Mouse (Mus musculus) neural tube, embryonic 12.5 days (tissue): ENCODE data around the gene Glyr1. TPM values are rescaled to one million over a fixed set of nuclear protein-coding genes. Genes with fewer than 3 reads are reported as not detected.

ENCODE experiments used
- ATAC-seq: fragments of 200-750 bp; cut with Nextera tagmentation; 2 replicates; pipeline ENCODE4 v1.8.0; 2017; ENCODE audit warnings: low read depth, mild to moderate bottlenecking, moderate TSS enrichment, moderate library complexity; ENCODE audit not compliant: low FRiP score
- H3K27ac ChIP-seq: fragments of 300-500 bp; sonication (generic); 2 replicates; pipeline ENCODE4 v1.5.1; 2016
- H3K27me3 ChIP-seq: fragments of 300-500 bp; sonication (generic); replicated peaks from 2 replicates; pipeline ENCODE4 v1.6.1; 2016; ENCODE audit warnings: mild to moderate bottlenecking
- H3K36me3 ChIP-seq: fragments of 300-500 bp; sonication (generic); 2 replicates; pipeline ENCODE4 v1.6.1; 2016; ENCODE audit warnings: mild to moderate bottlenecking
- H3K4me1 ChIP-seq: fragments of 300-500 bp; sonication (generic); 2 replicates; pipeline ENCODE4 v1.6.1; 2016
- H3K4me2 ChIP-seq: fragments of 300-500 bp; sonication (generic); replicated peaks from 2 replicates; pipeline ENCODE4 v1.6.1; 2016; ENCODE audit warnings: mild to moderate bottlenecking
- H3K4me3 ChIP-seq: fragments of 300-500 bp; sonication (generic); 2 replicates; pipeline ENCODE4 v1.5.1; 2016
- H3K9ac ChIP-seq: fragments of 300-500 bp; sonication (generic); 2 replicates; pipeline ENCODE4 v1.6.1; 2016; ENCODE audit warnings: mild to moderate bottlenecking
- H3K9me3 ChIP-seq: fragments of 300-500 bp; sonication (generic); 2 replicates; pipeline ENCODE4 v1.6.1; 2016; ENCODE audit warnings: mild to moderate bottlenecking
- WGBS: fragments of 180-500 bp; shearing (Covaris S2); methylation state at CpG from one replicate; pipeline ENCODE4 v1.1.7; 2016; 5-methylcytosine and 5-hydroxymethylcytosine counted together
- polyA plus RNA-seq: library from polyadenylated mRNA; unstranded; fragments of >200 nt; fragmentation: Nextera tagmentation; extraction: Ambion mirVana; gene quantifications from 2 replicates; pipeline ENCODE4 v1.2.1, GENCODE M21; 2016

Gene Glyr1
- polyA plus RNA-seq, 1 experiment from 2014 or later: 234 TPM

DNA sequence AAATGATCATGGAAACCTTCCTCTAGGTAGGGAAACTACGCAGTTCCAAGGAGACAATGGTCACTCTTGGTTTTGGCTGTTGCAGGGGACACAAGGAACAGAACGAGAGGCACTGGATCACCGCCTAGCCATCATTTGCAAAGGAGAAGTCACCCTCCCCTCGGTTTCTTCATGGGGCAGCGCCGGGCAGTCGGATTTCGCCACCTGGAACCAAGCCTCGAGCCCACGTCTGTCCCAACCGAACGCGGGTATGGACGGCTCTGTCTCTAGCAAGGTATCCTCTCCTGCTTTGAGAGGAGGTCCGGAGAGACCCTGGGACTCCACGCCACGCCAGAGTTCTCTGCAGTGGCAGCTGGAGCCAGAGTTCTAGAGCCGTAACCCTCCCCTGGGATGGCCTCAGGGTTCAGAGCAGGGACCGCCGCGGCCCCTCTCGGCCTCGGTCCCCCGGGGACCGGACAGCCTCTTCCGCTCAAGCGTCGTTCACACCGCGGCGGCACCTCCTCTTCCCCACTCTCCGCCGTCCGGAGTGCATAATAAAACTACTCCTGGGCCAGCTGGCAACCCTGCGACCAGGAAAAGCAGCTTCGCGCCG is 385 bp downstream of the Glyr1 start:
- WGBS: under 1% methylated on average over 38 of the region's 38 CpGs

DNA sequence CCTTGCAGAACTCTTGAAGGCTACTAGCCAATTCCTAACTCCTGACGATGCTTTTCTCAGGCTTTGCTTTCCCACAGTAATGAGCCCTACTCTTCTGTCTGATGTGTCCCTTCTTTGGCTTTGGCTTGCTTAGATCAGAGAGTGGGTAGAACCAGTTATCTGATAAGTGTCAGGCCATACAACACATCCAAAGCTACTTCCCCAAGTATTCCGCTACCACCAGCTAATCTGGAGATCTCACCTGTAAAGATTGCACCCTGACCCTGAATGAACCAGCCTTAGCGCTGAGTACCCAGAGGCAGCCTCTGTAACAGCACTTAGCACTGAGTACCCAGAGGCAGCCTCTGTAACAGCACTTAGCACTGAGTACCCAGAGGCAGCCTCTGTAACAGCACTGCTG is 4.3 kb downstream of the Glyr1 start:
- Histone ChIP-seq H3K4me2 (no peak overlapping the region), H3K9ac (no peak overlapping the region), H3K27me3 (no peaks in the 10 kb centered on the region), H3K4me1 (peaks cover 16% of the 10 kb centered on the region), H3K36me3 (peaks cover 69% of the 10 kb centered on the region), H3K27ac (no peak overlapping the region), H3K9me3 (no peaks in the 10 kb centered on the region), H3K4me3 (no peak overlapping the region)
- no peak for ATAC-seq
- WGBS: 98% methylated on average over 3 of the region's 3 CpGs

More for the DNA sequence above, 385 bp downstream of the Glyr1 start:
- Histone ChIP-seq H3K9ac (peak overlapping the region; percentile 92), H3K4me1 (peaks cover 21% of the 10 kb centered on the region), H3K9me3 (no peaks in the 10 kb centered on the region), H3K4me3 (peak overlapping the region; percentile 97), H3K4me2 (peak overlapping the region; percentile 88), H3K27me3 (no peaks in the 10 kb centered on the region), H3K27ac (peak overlapping the region; percentile 86), H3K36me3 (peaks cover 40% of the 10 kb centered on the region)
- ATAC-seq: peak; percentile 54

- no peak overlapping the region for H3K27ac ChIP-seq
- WGBS: 83% methylated on average over 5 of the region's 5 CpGs
These were observed 12.9 kb downstream of the Glyr1 start for GRCm38 (mm10) chr16:5036649-5037234.

DNA sequence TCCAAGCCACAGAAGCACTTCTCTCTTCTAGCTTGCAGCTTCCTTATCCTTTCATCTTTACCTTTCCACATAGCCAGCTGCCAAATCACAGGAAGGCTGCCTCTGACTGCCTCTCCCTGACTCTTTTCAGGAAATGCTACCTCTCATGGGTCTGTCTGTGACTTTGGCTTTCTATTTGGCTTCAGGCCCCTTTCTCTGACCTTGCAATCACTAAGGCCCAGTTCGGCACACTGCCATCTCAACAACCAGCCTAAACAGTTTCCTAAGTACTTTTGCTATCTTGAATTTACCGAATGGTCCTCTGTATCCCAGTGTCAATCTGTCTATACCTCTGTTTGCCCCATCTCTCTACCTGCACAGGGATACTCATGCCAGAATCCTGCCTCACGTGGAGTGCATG is 14.1 kb downstream of the Glyr1 start:
- H3K27ac ChIP-seq: no peak overlapping the region
- WGBS: 96% methylated on average over 3 of the region's 3 CpGs
- H3K9me3 ChIP-seq: no peaks in the 10 kb centered on the region
- H3K9ac ChIP-seq: no peak overlapping the region
- H3K36me3 ChIP-seq: peaks cover 95% of the 10 kb centered on the region
- H3K4me1 ChIP-seq: no peaks in the 10 kb centered on the region
- no peak overlapping the region for H3K4me3 ChIP-seq
- ATAC-seq: no peak
- H3K27me3 ChIP-seq: no peaks in the 10 kb centered on the region
- H3K4me2 ChIP-seq: no peak overlapping the region

More at GRCm38 (mm10) chr16:5036649-5037234, 12.9 kb downstream of the Glyr1 start:
- Histone ChIP-seq H3K27me3 (no peaks in the 10 kb centered on the region), H3K4me2 (no peak overlapping the region), H3K4me1 (no peaks in the 10 kb centered on the region), H3K9me3 (no peaks in the 10 kb centered on the region), H3K4me3 (no peak overlapping the region), H3K36me3 (peaks cover 95% of the 10 kb centered on the region), H3K9ac (no peak overlapping the region)
- ATAC-seq: no peak

DNA sequence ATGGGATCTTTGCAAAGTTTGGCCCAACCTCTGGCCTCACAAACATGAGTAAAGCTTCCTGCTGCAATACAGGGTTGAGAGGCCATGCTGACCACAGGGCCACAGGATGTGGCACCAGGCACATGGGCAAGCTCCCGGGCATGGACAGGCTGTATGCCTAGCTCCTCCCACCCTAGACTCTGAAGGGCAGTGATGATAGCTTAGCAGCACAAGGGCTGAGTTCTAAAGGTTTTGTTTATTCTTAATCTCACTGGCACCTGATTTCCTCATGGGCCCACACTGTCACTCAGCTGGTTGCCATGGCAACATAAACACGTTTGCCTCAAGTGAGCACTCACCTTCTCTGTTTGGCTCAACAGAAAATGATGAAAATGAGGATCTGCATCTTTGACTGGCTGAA is 19.8 kb downstream of the Glyr1 start:
- ATAC-seq: no peak
- peaks cover 98% of the 10 kb centered on the region for H3K36me3 ChIP-seq
- WGBS: 80% methylated on average over 2 of the region's 2 CpGs
- no peak overlapping the region for H3K27ac ChIP-seq
- H3K4me3 ChIP-seq: no peak overlapping the region
- no peaks in the 10 kb centered on the region for H3K27me3 ChIP-seq
- no peak overlapping the region for H3K9ac ChIP-seq
- no peaks in the 10 kb centered on the region for H3K4me1 ChIP-seq
- H3K4me2 ChIP-seq: no peak overlapping the region
- no peaks in the 10 kb centered on the region for H3K9me3 ChIP-seq

DNA sequence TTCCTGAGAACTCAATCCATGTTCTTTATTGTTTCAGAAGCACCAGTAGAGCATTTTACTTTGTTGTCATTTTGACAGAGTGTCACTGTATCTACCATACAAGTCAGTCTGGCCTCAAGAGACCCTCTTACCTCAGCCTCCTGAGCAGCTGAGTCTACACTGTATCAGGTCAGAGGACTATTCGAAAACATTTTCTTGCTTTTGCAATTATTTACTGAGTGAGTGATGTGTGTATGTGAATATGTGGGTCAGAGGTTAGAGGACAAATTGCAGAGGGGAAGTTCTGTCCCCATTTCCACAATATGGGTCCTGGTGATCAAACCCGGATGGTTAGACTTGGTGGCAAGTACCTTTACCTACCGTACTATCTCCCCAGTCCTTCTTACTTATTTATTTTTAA is 25.6 kb downstream of the Glyr1 start:
- Histone ChIP-seq H3K27ac (no peak overlapping the region), H3K36me3 (peaks cover 93% of the 10 kb centered on the region), H3K4me2 (no peak overlapping the region)

GRCm38 (mm10) chr16:5014578-5014977 is 35.1 kb downstream of the Glyr1 start:
- H3K4me1 ChIP-seq: peaks cover 14% of the 10 kb centered on the region
- H3K9ac ChIP-seq: no peak overlapping the region
- H3K27ac ChIP-seq: no peak overlapping the region
- H3K36me3 ChIP-seq: peaks cover 58% of the 10 kb centered on the region
- no peaks in the 10 kb centered on the region for H3K27me3 ChIP-seq
- 92% methylated on average over 4 of the region's 4 CpGs for WGBS
- H3K4me2 ChIP-seq: no peak overlapping the region
- no peak for ATAC-seq
- no peaks in the 10 kb centered on the region for H3K9me3 ChIP-seq
- H3K4me3 ChIP-seq: no peak overlapping the region

More for the DNA sequence above, 25.6 kb downstream of the Glyr1 start:
- no peak overlapping the region for H3K4me3 ChIP-seq
- H3K9me3 ChIP-seq: no peaks in the 10 kb centered on the region
- no peak for ATAC-seq
- no peaks in the 10 kb centered on the region for H3K4me1 ChIP-seq
- H3K27me3 ChIP-seq: no peaks in the 10 kb centered on the region
- H3K9ac ChIP-seq: no peak overlapping the region
- 98% methylated on average over 3 of the region's 3 CpGs for WGBS

DNA sequence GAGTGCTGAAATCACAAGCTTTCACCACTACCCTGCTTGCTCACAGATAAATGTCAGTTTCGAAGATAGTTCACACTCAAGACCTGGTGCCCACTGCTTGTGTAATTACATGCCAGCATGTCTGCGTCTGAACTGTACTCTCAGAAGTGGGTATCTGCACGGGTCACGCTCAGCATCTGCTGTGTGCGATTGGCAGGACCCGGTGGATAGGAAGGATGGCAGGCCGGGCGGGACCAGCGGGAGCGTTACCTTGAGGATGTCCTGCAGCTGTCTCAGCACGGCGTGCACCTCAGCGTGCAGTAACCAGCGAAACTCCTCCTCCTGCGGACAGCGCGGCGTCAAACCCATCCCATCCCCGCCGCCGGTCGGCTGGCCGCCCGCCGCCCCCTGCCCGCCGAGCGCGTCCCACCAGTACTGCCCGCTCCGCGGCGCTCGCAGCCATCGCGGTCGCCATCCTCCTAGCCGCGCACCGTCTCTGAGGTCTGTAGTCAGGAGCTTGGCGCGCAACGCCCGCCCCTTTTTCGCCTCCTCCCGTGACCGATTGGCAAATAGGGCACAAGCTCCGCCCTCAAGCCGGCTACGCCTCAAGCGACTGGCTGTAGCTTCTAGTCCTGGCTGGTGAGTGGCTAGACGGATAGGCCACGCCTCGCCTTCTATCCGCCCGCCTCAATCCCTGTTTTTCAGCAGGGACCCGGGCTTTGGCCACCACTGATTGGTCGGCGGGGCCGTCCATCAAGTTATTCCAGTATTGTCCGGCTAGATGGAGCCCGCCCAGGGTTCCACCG is 36.4 kb downstream of the Glyr1 start, which contains the start of gene Rogdi:
TSS of gene Rogdi (minus strand) at position 500 of the 785 bp plus-strand sequence.
- no peaks in the 10 kb centered on the region for H3K9me3 ChIP-seq
- 1% methylated on average over 62 of the region's 63 CpGs for WGBS
- H3K27me3 ChIP-seq: no peaks in the 10 kb centered on the region
- peak within 1 kb of the TSS; percentile 59 for H3K9ac ChIP-seq
- peak; percentile 98 for ATAC-seq
- H3K4me2 ChIP-seq: peak within 1 kb of the TSS; percentile 78
- no peak within 1 kb of the TSS; the same call in 1 of the 2 replicates for H3K27ac ChIP-seq
- peaks cover 51% of the 10 kb centered on the region for H3K36me3 ChIP-seq
- peaks cover 14% of the 10 kb centered on the region for H3K4me1 ChIP-seq
- peak within 1 kb of the TSS; percentile 45 for H3K4me3 ChIP-seq

- H3K27me3 ChIP-seq: no peaks in the 10 kb centered on the region
- H3K4me1 ChIP-seq: peaks cover 14% of the 10 kb centered on the region
- peak overlapping the region; percentile 45 for H3K4me3 ChIP-seq
- 55% methylated on average over 13 of the region's 13 CpGs for WGBS
- ATAC-seq: no peak
- H3K36me3 ChIP-seq: peaks cover 42% of the 10 kb centered on the region
- peak overlapping the region; percentile 78 for H3K4me2 ChIP-seq
- H3K9me3 ChIP-seq: no peaks in the 10 kb centered on the region
- peak overlapping the region; percentile 59 for H3K9ac ChIP-seq
- H3K27ac ChIP-seq: no peak overlapping the region; the same call in 1 of the 2 replicates
These were observed 37.3 kb downstream of the Glyr1 start for GRCm38 (mm10) chr16:5012036-5013005.

DNA sequence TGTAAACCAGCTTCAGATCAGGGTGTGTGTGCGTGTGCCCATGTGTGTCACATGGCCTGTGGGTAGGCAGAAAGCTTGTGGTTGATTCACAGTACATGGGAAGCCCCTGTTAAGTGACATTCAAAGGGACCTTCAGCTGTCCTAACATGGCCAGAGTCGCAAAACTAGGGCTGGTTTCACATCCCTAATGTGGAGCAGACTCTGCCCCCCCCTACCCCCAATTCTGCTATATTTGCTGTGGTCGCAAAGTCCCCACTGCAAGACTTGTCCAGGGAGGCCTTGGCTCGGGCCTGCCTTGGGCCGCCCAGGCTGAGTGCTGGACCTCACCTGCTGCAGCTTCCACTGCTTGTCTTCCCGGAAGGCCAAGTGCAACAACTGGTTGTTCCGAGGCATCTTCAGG is 38.4 kb downstream of the Glyr1 start:
- no peaks in the 10 kb centered on the region for H3K9me3 ChIP-seq

DNA sequence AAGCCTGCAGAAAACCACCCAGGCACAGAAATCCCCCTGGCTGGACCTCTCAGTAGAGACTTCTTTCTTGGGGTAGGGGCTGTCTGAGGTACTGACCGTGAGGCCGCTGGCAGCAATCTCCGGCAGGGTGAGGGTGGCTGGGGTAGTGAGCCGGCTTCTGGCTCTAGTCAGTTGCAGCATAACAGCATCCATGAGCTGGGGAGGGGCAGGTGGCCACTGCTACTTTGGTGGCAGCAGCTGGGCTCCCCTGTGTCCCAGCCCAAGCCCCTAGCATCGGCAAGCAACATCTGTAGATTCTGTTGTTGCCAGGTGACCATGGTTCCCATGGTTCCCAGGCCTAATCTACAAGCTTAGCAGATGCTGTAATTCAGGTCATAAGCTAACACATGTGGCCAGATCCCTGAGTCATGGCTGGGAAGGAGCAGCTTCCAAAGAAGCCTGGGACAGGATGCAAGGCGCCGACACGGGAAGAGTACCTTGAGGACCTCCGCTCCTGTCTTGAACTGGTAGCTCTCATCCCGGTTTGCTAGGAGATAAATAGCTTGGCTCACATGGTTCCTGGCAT is 39.2 kb downstream of the Glyr1 start:
- no peak overlapping the region for H3K27ac ChIP-seq
- H3K4me1 ChIP-seq: peaks cover 14% of the 10 kb centered on the region
- H3K9ac ChIP-seq: no peak overlapping the region
- H3K27me3 ChIP-seq: no peaks in the 10 kb centered on the region
- H3K36me3 ChIP-seq: peaks cover 23% of the 10 kb centered on the region
- no peak overlapping the region for H3K4me2 ChIP-seq
- H3K9me3 ChIP-seq: no peaks in the 10 kb centered on the region
- no peak for ATAC-seq
- WGBS: 90% methylated on average over 10 of the region's 10 CpGs
- H3K4me3 ChIP-seq: no peak overlapping the region

More for the DNA sequence above, 38.4 kb downstream of the Glyr1 start:
- ATAC-seq: no peak
- Histone ChIP-seq H3K27me3 (no peaks in the 10 kb centered on the region), H3K4me3 (no peak overlapping the region), H3K4me1 (peaks cover 14% of the 10 kb centered on the region), H3K9ac (no peak overlapping the region), H3K36me3 (peaks cover 32% of the 10 kb centered on the region), H3K27ac (no peak overlapping the region), H3K4me2 (no peak overlapping the region)
- WGBS: 91% methylated on average over 7 of the region's 7 CpGs
